Mouse (Mus musculus) CH12.LX (cell line): ENCODE data around the gene Ano1. TPM values are rescaled to one million over a fixed set of nuclear protein-coding genes. Genes with fewer than 3 reads are reported as not detected.

Experiments
- DNase-seq: peaks from one replicate; pipeline ENCODE4 v3.0.0-alpha.2; 2013; ENCODE audit errors: extremely low read depth
- H3K27ac ChIP-seq: 2 replicates; pipeline ENCODE4 v1.5.1; 2012; ENCODE audit warnings: low read depth, mild to moderate bottlenecking, control low read depth, moderate library complexity; ENCODE audit not compliant: insufficient read depth
- H3K27me3 ChIP-seq: replicated peaks from 2 replicates; pipeline ENCODE3; 2012; ENCODE audit warnings: inconsistent platforms
- H3K36me3 ChIP-seq, 2 experiments: replicated peaks in 1 of 2; 2 replicates each; pipeline versions ENCODE3 to v1.6.1; 2012; ENCODE audit warnings: inconsistent platforms in 1 of 2, low read length in 1 of 2, mild to moderate bottlenecking in 1 of 2, mixed read lengths in 1 of 2, moderate library complexity in 1 of 2; ENCODE audit not compliant: control insufficient read depth in 1 of 2, insufficient read depth in 1 of 2
- H3K4me1 ChIP-seq, 2 experiments: 2 replicates each; pipeline ENCODE4 v1.6.1; 2012; ENCODE audit warnings: inconsistent platforms in 1 of 2, moderate library complexity in 1 of 2; ENCODE audit not compliant: insufficient read depth in 2 of 2, control insufficient read depth in 1 of 2
- H3K4me2 ChIP-seq: 2 replicates; pipeline ENCODE4 v1.6.1; 2012; ENCODE audit warnings: low read depth, mild to moderate bottlenecking, control low read depth; ENCODE audit not compliant: poor library complexity, insufficient read depth, severe bottlenecking
- H3K4me3 ChIP-seq, 3 experiments: fragments of 150-350 bp in 1 of 3; sonication (generic) in 1 of 3; replicated peaks in 1 of 3; 2 replicates each; pipeline versions ENCODE3 to v1.5.1; 2011 to 2012; ENCODE audit warnings: low read depth in 2 of 3, low read length in 2 of 3, mild to moderate bottlenecking in 2 of 3, moderate library complexity in 2 of 3, control low read depth in 1 of 3, improper control_type of control experiment in 1 of 3, inconsistent platforms in 1 of 3, mixed read lengths in 1 of 3; ENCODE audit not compliant: poor library complexity in 1 of 3
- H3K79me2 ChIP-seq: replicated peaks from 2 replicates; pipeline ENCODE4 v1.6.1; 2012; ENCODE audit warnings: mild to moderate bottlenecking, moderate library complexity; ENCODE audit not compliant: control insufficient read depth, poor library complexity, insufficient read depth, severe bottlenecking; ENCODE audit errors: extremely low read depth
- H3K9ac ChIP-seq: 2 replicates; pipeline ENCODE4 v1.6.1; 2012; ENCODE audit warnings: low read depth, mild to moderate bottlenecking, control low read depth, moderate library complexity; ENCODE audit not compliant: insufficient read depth
- H3K9me3 ChIP-seq: replicated peaks from 2 replicates; pipeline ENCODE3; 2012; ENCODE audit warnings: low read length, inconsistent platforms, mixed read lengths
- E2F4 ChIP-seq: IDR thresholded peaks from 2 replicates; pipeline ENCODE4 v1.6.1; 2011; ENCODE audit warnings: low read depth, low read length, improper control_type of control experiment; ENCODE audit not compliant: insufficient replicate concordance
- GABPA ChIP-seq: IDR thresholded peaks from 2 replicates; pipeline ENCODE4 v1.6.1; 2012; ENCODE audit warnings: low read depth, low read length, improper control_type of control experiment, inconsistent platforms; ENCODE audit not compliant: insufficient replicate concordance
- HCFC1 ChIP-seq: IDR thresholded peaks from 2 replicates; pipeline ENCODE4 v1.6.1; 2012; ENCODE audit warnings: low read depth, mild to moderate bottlenecking, inconsistent platforms, low read length, improper control_type of control experiment
- IRF4 ChIP-seq: IDR thresholded peaks from 2 replicates; pipeline ENCODE4 v1.6.1; 2014; ENCODE audit warnings: low read depth, mild to moderate bottlenecking, inconsistent platforms, low read length, improper control_type of control experiment
- KAT2A ChIP-seq: IDR thresholded peaks from 2 replicates; pipeline ENCODE4 v1.6.1; 2012; ENCODE audit warnings: low read length, improper control_type of control experiment, inconsistent platforms; ENCODE audit not compliant: insufficient replicate concordance
- MAX ChIP-seq: IDR thresholded peaks from 2 replicates; pipeline ENCODE4 v1.6.1; 2011; ENCODE audit warnings: low read length, improper control_type of control experiment
- MAZ ChIP-seq: IDR thresholded peaks from 2 replicates; pipeline ENCODE4 v1.6.1; 2012; ENCODE audit warnings: low read depth, mild to moderate bottlenecking, inconsistent platforms, low read length, improper control_type of control experiment, moderate library complexity
- MXI1 ChIP-seq: IDR thresholded peaks from 2 replicates; pipeline ENCODE4 v1.6.1; 2011; ENCODE audit warnings: mild to moderate bottlenecking, low read depth, low read length, improper control_type of control experiment
- MYC ChIP-seq: IDR thresholded peaks from 2 replicates; pipeline ENCODE4 v1.6.1; 2011; ENCODE audit warnings: low read depth, mild to moderate bottlenecking, improper control_type of control experiment, low read length
- NELFE ChIP-seq: IDR thresholded peaks from 2 replicates; pipeline ENCODE4 v1.6.1; 2011; ENCODE audit warnings: low read depth, low read length, improper control_type of control experiment
- RAD21 ChIP-seq: IDR thresholded peaks from 2 replicates; pipeline ENCODE4 v1.6.1; 2011; ENCODE audit warnings: low read depth, mild to moderate bottlenecking, low read length, improper control_type of control experiment, moderate library complexity
- RCOR1 ChIP-seq: conservative IDR thresholded peaks from 2 replicates; pipeline ENCODE4 v1.6.1; 2012; ENCODE audit warnings: low read depth, mild to moderate bottlenecking, inconsistent platforms, low read length, improper control_type of control experiment
- TBP ChIP-seq: conservative IDR thresholded peaks from 2 replicates; pipeline ENCODE4 v1.6.1; 2011; ENCODE audit warnings: low read depth, low read length, improper control_type of control experiment
- UBTF ChIP-seq: IDR thresholded peaks from 2 replicates; pipeline ENCODE4 v1.6.1; 2012; ENCODE audit warnings: low read depth, mild to moderate bottlenecking, inconsistent platforms, low read length, improper control_type of control experiment, moderate library complexity
- USF1 ChIP-seq: IDR thresholded peaks from 2 replicates; pipeline ENCODE4 v1.6.1; 2014; ENCODE audit warnings: low read depth, mild to moderate bottlenecking, inconsistent platforms, low read length, improper control_type of control experiment
- USF2 ChIP-seq: conservative IDR thresholded peaks from 2 replicates; pipeline ENCODE4 v1.6.1; 2011; ENCODE audit warnings: low read depth, low read length, improper control_type of control experiment
- ZC3H11A ChIP-seq: IDR thresholded peaks from 2 replicates; pipeline ENCODE4 v1.6.1; 2012; ENCODE audit warnings: low read depth, mild to moderate bottlenecking, inconsistent platforms, low read length, improper control_type of control experiment
- ZNF384 ChIP-seq: IDR thresholded peaks from 2 replicates; pipeline ENCODE4 v1.6.1; 2012; ENCODE audit warnings: low read depth, low read length, improper control_type of control experiment, inconsistent platforms
- dilution Hi-C: fragments of 300-500 bp; cut with MboI; formaldehyde crosslinking; loops from 2 replicates; pipeline ENCODE4 v1.14.3; 2020; ENCODE audit warnings: low sequenced_read_pairs; ENCODE audit not compliant: extremely low pct_unique_long_range_greater_than_20kb, extremely low pct_ligation_motif_present
- in situ Hi-C: fragments of 300-500 bp; cut with MboI; formaldehyde crosslinking; loops from 3 replicates; pipeline ENCODE4 v1.14.3; 2019; ENCODE audit warnings: low sequenced_read_pairs, low pct_ligation_motif_present, low pct_unique_long_range_greater_than_20kb, mixed read lengths
- polyA plus RNA-seq: library from polyadenylated mRNA; unstranded; fragments of >175 nt; gene quantifications from 2 replicates; pipeline ENCODE4 v1.2.1, GENCODE M21; 2012; ENCODE audit warnings: low read depth; ENCODE audit not compliant: insufficient read length
- total RNA-seq, 2 experiments: library from RNA; depleted of rRNA; stranded (reverse); fragments of 300-350 nt in 1 of 2; fragments of >200 nt in 1 of 2; gene quantifications; 2 replicates each; pipeline ENCODE4 v1.2.3; 2012 to 2014

The Ano1 gene
- total and polyA plus RNA-seq, 3 experiments = not detected

DNA sequence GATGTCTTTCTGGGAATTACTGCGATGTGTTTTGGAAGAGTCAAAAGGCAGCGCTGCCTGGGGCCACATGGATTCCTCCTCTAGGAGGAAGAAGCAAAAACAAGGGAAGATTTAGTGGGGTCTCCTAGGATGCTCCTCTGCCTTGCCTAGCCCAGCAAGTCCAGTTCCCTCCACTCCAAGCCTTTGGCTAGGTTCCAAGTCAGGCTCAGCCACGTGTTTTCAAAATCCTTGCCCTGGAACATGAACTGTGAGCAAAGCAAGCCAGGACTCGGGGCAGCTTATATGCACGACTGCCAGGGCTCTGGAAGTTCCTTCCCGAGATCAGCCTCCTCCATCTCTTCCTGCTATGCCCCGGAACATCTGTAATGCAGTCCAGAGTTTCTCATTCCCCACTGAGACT is 62.6 kb downstream of the Ano1 start:
- dilution Hi-C loops = no loop called here
- TF ChIP-seq RCOR1 (no peak), RAD21 (no peak), UBTF (no peak), MXI1 (no peak), IRF4 (no peak), USF2 (no peak), E2F4 (no peak), TBP (no peak), MAZ (no peak)

DNA sequence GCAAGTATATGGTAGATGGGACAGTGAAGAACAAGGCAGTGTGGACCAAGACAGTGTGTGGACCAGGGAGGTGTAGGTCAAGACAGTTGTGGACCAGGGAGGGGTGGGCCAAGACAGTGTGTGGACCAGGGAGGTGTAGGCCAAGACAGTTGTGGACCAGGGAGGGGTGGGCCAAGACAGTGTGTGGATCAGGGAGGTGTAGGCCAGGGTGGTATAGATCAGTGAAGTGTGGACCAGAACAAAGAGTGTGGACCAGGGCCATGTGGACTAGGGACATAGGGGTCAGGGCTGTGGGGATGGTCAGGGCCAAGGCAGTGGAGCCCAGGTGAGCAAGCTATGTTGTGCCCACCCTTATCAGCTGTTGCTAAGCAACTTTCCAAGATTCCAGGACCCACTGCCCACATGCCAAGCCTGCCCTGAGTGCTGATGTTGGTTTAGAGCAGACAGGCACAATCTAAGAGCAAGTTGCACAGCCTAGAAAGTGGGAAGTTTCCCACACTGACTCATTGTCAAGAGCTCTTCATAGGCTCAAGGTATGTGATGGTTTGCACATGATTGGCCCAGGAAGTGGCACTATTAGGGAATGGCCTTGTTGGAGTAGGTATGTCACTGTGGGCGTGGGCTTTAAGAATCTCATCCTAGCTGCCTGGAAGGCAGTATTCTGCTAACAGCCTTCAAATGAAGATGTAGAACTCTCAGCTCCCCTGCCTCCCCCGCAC is 64.0 kb downstream of the Ano1 start:
- H3K9me3 ChIP-seq = no peaks in the 10 kb centered on the region
- no peaks in the 10 kb centered on the region for H3K4me1 ChIP-seq
- DNase-seq = no peak
- H3K9ac ChIP-seq = no peak overlapping the region
- no peak for TF ChIP-seq MAX
- no peak for TF ChIP-seq NELFE
- TF ChIP-seq USF1 = no peak
- no peak for TF ChIP-seq KAT2A
- TF ChIP-seq ZC3H11A = no peak
- TF ChIP-seq HCFC1 = no peak
- TF ChIP-seq ZNF384 = no peak
- no peak for TF ChIP-seq USF2
- TF ChIP-seq MYC = no peak
- TF ChIP-seq GABPA = no peak
- no peak overlapping the region for H3K27ac ChIP-seq
- no peaks in the 10 kb centered on the region for H3K36me3 ChIP-seq
- H3K4me3 ChIP-seq = no peak overlapping the region
- in situ Hi-C loops = no loop called here
- dilution Hi-C loops = no loop called here
- no peaks in the 10 kb centered on the region for H3K79me2 ChIP-seq
- no peak overlapping the region for H3K4me2 ChIP-seq
- H3K27me3 ChIP-seq = peaks cover 87% of the 10 kb centered on the region

More for the DNA sequence above, 62.6 kb downstream of the Ano1 start:
- H3K4me3 ChIP-seq = no peak overlapping the region
- peaks cover 83% of the 10 kb centered on the region for H3K27me3 ChIP-seq
- H3K4me1 ChIP-seq = no peaks in the 10 kb centered on the region
- no peaks in the 10 kb centered on the region for H3K9me3 ChIP-seq
- no peak overlapping the region for H3K4me2 ChIP-seq
- no peaks in the 10 kb centered on the region for H3K36me3 ChIP-seq
- H3K9ac ChIP-seq = no peak overlapping the region
- no peak overlapping the region for H3K27ac ChIP-seq
- in situ Hi-C loops = no loop called here
- no peak for DNase-seq
- no peaks in the 10 kb centered on the region for H3K79me2 ChIP-seq
